Mouse (Mus musculus) forebrain, embryonic 14.5 days (tissue): ENCODE data around the gene Cysltr2. TPM values are rescaled to one million over a fixed set of nuclear protein-coding genes. Genes with fewer than 3 reads are reported as not detected.

Experiments used
- ATAC-seq: fragments of 200-750 bp; cut with Nextera tagmentation; 2 replicates; pipeline ENCODE4 v1.8.0; 2017; ENCODE audit warnings: mild to moderate bottlenecking, moderate library complexity
- DNase-seq: peaks from one replicate; pipeline ENCODE4 v3.0.0-alpha.2; 2015; ENCODE audit warnings: low spot score
- H3K27ac ChIP-seq: fragments of 300-500 bp; sonication (generic); 2 replicates; pipeline ENCODE4 v1.5.1; 2014; ENCODE audit warnings: low read depth, mild to moderate bottlenecking, control low read depth, low read length, moderate library complexity
- H3K27me3 ChIP-seq: fragments of 300-500 bp; sonication (generic); replicated peaks from 2 replicates; pipeline ENCODE4 v1.6.1; 2014; ENCODE audit warnings: low read length, control low read depth, mixed read lengths; ENCODE audit not compliant: control insufficient read depth, insufficient read depth
- H3K36me3 ChIP-seq: fragments of 300-500 bp; sonication (generic); 2 replicates; pipeline ENCODE4 v1.6.1; 2014; ENCODE audit warnings: low read length, control low read depth; ENCODE audit not compliant: control insufficient read depth, insufficient read depth
- H3K4me1 ChIP-seq: fragments of 300-500 bp; sonication (generic); 2 replicates; pipeline ENCODE4 v1.6.1; 2014; ENCODE audit warnings: antibody characterized with exemption, low read length, control low read depth; ENCODE audit not compliant: control insufficient read depth, insufficient read depth
- H3K4me2 ChIP-seq: fragments of 300-500 bp; sonication (generic); 2 replicates; pipeline ENCODE4 v1.6.1; 2014; ENCODE audit warnings: mild to moderate bottlenecking, control low read depth, low read length
- H3K4me3 ChIP-seq: fragments of 300-500 bp; sonication (generic); 2 replicates; pipeline ENCODE4 v1.5.1; 2014; ENCODE audit warnings: low read depth, low read length, control low read depth
- H3K9ac ChIP-seq: fragments of 300-500 bp; sonication (generic); 2 replicates; pipeline ENCODE4 v1.6.1; 2014; ENCODE audit warnings: mild to moderate bottlenecking, low read length, control low read depth, moderate library complexity
- H3K9me3 ChIP-seq: fragments of 300-500 bp; sonication (generic); replicated peaks from 2 replicates; pipeline ENCODE4 v1.6.1; 2016; ENCODE audit warnings: low read length, control low read depth, mixed read lengths; ENCODE audit not compliant: control insufficient read depth
- WGBS: fragments of 180-500 bp; shearing (Covaris S2); extraction: QIAGEN DNeasy Blood & Tissue Kit; methylation state at CpG from one replicate; pipeline ENCODE4 v1.1.7; 2014; 5-methylcytosine and 5-hydroxymethylcytosine counted together
- polyA plus RNA-seq: library from polyadenylated mRNA; unstranded; fragments of >200 nt; fragmentation: Nextera tagmentation; extraction: Ambion mirVana; gene quantifications from 2 replicates; pipeline ENCODE4 v1.2.1, GENCODE M21; 2014

The Cysltr2 gene
- polyA plus RNA-seq, 1 experiment from 2014 or later, result 0.18 TPM

GRCm38 (mm10) chr14:73013723-73014544 is 35.0 kb downstream of the Cysltr2 start:
- Histone ChIP-seq H3K4me1 (no peaks in the 10 kb centered on the region), H3K36me3 (no peaks in the 10 kb centered on the region), H3K27ac (no peak overlapping the region), H3K4me3 (no peak overlapping the region), H3K4me2 (no peak overlapping the region), H3K9ac (no peak overlapping the region), H3K27me3 (no peaks in the 10 kb centered on the region), H3K9me3 (no peaks in the 10 kb centered on the region)
- ATAC-seq (no peak), DNase-seq (no peak)
- WGBS, result 74% methylated on average over 9 of the region's 9 CpGs

- H3K9ac ChIP-seq, result no peak overlapping the region
- H3K9me3 ChIP-seq, result no peaks in the 10 kb centered on the region
- H3K27me3 ChIP-seq, result no peaks in the 10 kb centered on the region
- ATAC-seq (no peak), DNase-seq (no peak)
- no peak overlapping the region for H3K27ac ChIP-seq
- H3K36me3 ChIP-seq, result no peaks in the 10 kb centered on the region
- no peak overlapping the region for H3K4me2 ChIP-seq
- WGBS, result 88% methylated on average over 4 of the region's 4 CpGs
- no peaks in the 10 kb centered on the region for H3K4me1 ChIP-seq
- H3K4me3 ChIP-seq, result no peak overlapping the region
Measured at GRCm38 (mm10) chr14:73001814-73002213, 47.1 kb downstream of the Cysltr2 start.

- Histone ChIP-seq H3K36me3 (no peaks in the 10 kb centered on the region), H3K9ac (no peak overlapping the region), H3K27ac (no peak overlapping the region), H3K4me3 (no peak overlapping the region), H3K27me3 (no peaks in the 10 kb centered on the region), H3K4me2 (no peak overlapping the region), H3K9me3 (no peaks in the 10 kb centered on the region), H3K4me1 (no peaks in the 10 kb centered on the region)
- no peak for ATAC-seq
- WGBS, result 58% methylated on average over 10 of the region's 10 CpGs
- peak; percentile 75 for DNase-seq
Measured at GRCm38 (mm10) chr14:73000325-73000724, 48.6 kb downstream of the Cysltr2 start.

GRCm38 (mm10) chr14:72998111-72998510 is 50.8 kb downstream of the Cysltr2 start:
- DNase-seq (no peak), ATAC-seq (no peak)
- Histone ChIP-seq H3K9ac (no peak overlapping the region), H3K4me1 (no peaks in the 10 kb centered on the region), H3K4me3 (no peak overlapping the region), H3K27ac (no peak overlapping the region), H3K36me3 (no peaks in the 10 kb centered on the region), H3K9me3 (no peaks in the 10 kb centered on the region), H3K27me3 (no peaks in the 10 kb centered on the region), H3K4me2 (no peak overlapping the region)
- WGBS, result 32% methylated on average over 6 of the region's 6 CpGs

GRCm38 (mm10) chr14:72986044-72986443 is 62.9 kb downstream of the Cysltr2 start:
- H3K9ac ChIP-seq, result no peak overlapping the region
- DNase-seq (no peak), ATAC-seq (no peak)
- no peak overlapping the region for H3K27ac ChIP-seq
- H3K9me3 ChIP-seq, result no peaks in the 10 kb centered on the region
- H3K4me2 ChIP-seq, result no peak overlapping the region
- no peak overlapping the region for H3K4me3 ChIP-seq
- H3K27me3 ChIP-seq, result no peaks in the 10 kb centered on the region
- peaks cover 3% of the 10 kb centered on the region; the same call in 1 of the 2 replicates for H3K4me1 ChIP-seq
- WGBS, result 84% methylated on average over 2 of the region's 2 CpGs
- H3K36me3 ChIP-seq, result no peaks in the 10 kb centered on the region

GRCm38 (mm10) chr14:72985113-72985512 is 63.8 kb downstream of the Cysltr2 start:
- WGBS, result 94% methylated on average over 5 of the region's 5 CpGs
- Histone ChIP-seq H3K9ac (no peak overlapping the region), H3K36me3 (no peaks in the 10 kb centered on the region), H3K27ac (no peak overlapping the region), H3K4me2 (no peak overlapping the region), H3K4me3 (no peak overlapping the region), H3K9me3 (no peaks in the 10 kb centered on the region), H3K27me3 (no peaks in the 10 kb centered on the region), H3K4me1 (peaks cover 3% of the 10 kb centered on the region; the same call in 1 of the 2 replicates)
- ATAC-seq (no peak), DNase-seq (no peak)

- peak overlapping the region; percentile 45 for H3K4me2 ChIP-seq
- no peak overlapping the region for H3K4me3 ChIP-seq
- peak; percentile 94 for ATAC-seq
- no peak overlapping the region for H3K27ac ChIP-seq
- no peaks in the 10 kb centered on the region for H3K27me3 ChIP-seq
- peaks cover 3% of the 10 kb centered on the region; the same call in 1 of the 2 replicates for H3K4me1 ChIP-seq
- 9% methylated on average over 11 of the region's 11 CpGs for WGBS
- no peaks in the 10 kb centered on the region for H3K9me3 ChIP-seq
- no peaks in the 10 kb centered on the region for H3K36me3 ChIP-seq
- peak; percentile 96 for DNase-seq
- H3K9ac ChIP-seq, result peak overlapping the region; percentile 47; the same call in 1 of the 2 replicates
Measured at GRCm38 (mm10) chr14:72983456-72983855, 65.5 kb downstream of the Cysltr2 start.

- H3K4me3 ChIP-seq, result no peak overlapping the region
- peaks cover 3% of the 10 kb centered on the region; the same call in 1 of the 2 replicates for H3K4me1 ChIP-seq
- ATAC-seq, result peak; percentile 50
- H3K4me2 ChIP-seq, result peak overlapping the region; percentile 45
- no peaks in the 10 kb centered on the region for H3K36me3 ChIP-seq
- no peaks in the 10 kb centered on the region for H3K27me3 ChIP-seq
- no peak overlapping the region for H3K27ac ChIP-seq
- H3K9ac ChIP-seq, result peak overlapping the region; percentile 47; the same call in 1 of the 2 replicates
- WGBS, result 71% methylated on average over 12 of the region's 12 CpGs
- H3K9me3 ChIP-seq, result no peaks in the 10 kb centered on the region
- peak; percentile 14 for DNase-seq
Measured at GRCm38 (mm10) chr14:72982981-72983436, 65.9 kb downstream of the Cysltr2 start.

- no peak overlapping the region for H3K9ac ChIP-seq
- DNase-seq (no peak), ATAC-seq (no peak)
- no peaks in the 10 kb centered on the region for H3K27me3 ChIP-seq
- no peaks in the 10 kb centered on the region for H3K36me3 ChIP-seq
- H3K4me3 ChIP-seq, result no peak overlapping the region
- H3K4me2 ChIP-seq, result no peak overlapping the region
- no peaks in the 10 kb centered on the region for H3K9me3 ChIP-seq
- peaks cover 3% of the 10 kb centered on the region; the same call in 1 of the 2 replicates for H3K4me1 ChIP-seq
- H3K27ac ChIP-seq, result no peak overlapping the region
- WGBS, result 71% methylated on average over 3 of the region's 3 CpGs
Measured at GRCm38 (mm10) chr14:72980761-72981160, 68.2 kb downstream of the Cysltr2 start.
